Mouse (Mus musculus) natural killer cell, adult 2 months (primary cell): ENCODE measurements around the gene Arpp19.

Experiments used
- DNase-seq, 2 experiments: peaks; one replicate each; pipeline ENCODE4 v3.0.0; 2022; ENCODE audit warnings: low spot score in 2 of 2

The Arpp19 gene

DNA sequence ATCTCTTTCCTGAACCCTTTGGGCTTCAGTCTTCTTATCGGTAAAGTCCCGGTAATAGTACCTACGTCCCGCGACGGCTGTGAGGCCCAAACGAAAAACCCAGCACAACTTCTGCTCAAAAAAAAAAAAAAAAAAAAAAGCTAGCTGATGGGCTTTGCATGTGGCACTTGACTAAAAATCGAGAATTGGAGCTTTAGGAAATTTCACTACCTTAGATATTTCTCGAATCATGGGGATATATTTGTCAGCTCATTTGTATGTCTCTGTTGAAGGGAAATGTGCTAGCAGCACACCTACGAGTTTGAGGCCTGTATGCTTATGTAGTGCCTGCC, 909 bp downstream of the Arpp19 start:
- no peak for DNase-seq

GRCm38 (mm10) chr9:75040566-75040965, 3.2 kb downstream of the Arpp19 start:
- no peak for DNase-seq

DNA sequence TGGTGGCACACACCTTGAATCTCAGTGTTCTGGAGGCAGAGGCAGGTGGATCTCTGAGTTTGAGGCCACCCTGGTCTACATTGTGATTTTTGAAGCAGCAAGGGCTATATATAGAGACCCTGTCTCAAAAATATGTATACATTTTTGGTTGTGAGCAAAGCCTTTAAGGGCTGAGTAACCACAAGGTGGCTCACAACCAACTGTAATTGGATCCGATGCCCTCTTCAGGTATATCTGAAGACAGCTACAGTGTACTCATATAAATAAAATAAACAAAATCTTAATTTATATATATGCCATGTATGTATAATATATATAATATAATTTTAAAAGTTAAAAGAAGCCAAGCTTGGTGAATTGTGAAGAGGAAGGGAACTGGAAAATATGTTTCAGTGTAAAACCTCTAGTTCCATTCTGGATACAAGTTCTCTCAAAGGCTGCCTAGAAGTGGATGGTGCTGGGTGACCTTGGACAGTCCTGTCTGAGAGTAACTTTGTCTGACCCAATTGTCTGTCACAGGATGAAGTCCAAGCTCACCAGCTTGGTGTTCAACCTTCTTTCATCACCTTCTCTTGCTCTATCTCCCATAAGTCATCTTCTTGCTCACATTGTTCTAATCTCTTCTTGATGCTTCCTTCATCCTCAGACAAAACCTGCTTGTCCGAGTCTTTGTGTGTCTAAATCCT, 4.6 kb downstream of the Arpp19 start:
- DNase-seq = no peak

DNA sequence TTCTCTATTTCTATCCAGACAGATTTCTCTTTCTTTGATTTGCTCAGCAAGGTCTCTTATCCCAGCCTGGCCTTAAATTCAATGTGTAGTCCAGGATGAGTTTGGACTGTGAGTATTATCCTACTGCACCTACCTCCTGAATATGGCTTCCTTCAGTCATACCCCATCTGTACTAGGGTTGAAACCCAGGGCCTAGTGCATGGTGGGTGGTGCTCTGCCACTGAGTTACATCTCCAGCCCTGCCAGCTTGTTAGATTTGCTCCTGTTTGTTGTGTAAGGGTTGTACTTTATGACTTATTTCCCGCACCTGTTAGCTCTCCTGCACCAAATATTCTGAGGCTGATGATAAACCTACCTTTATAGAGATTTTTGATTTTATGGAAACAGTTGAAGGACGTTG, 5.8 kb downstream of the Arpp19 start:
- DNase-seq = no peak

DNA sequence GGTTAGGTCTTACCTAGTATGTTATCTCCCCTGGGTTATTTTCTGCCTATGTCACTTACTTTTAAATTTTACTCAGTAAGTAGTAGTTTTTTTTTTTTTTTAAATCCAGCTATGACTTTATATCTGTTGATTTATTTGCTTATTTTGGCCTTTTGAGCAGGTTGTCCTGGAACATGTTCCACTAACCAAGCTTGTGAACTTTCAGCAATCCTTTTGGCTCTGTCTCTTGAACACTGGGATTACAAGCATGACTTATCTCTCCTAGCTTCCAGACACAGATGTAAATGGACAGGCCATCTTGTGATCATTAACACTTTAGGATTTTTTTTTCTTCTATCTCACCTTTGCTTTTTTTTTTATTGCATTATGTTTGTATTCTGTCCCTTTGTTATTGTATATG, 9.7 kb downstream of the Arpp19 start:
- no peak for DNase-seq

- no peak for DNase-seq
Observed at GRCm38 (mm10) chr9:75049100-75049499, 11.7 kb downstream of the Arpp19 start.

GRCm38 (mm10) chr9:75050003-75050402, 12.6 kb downstream of the Arpp19 start:
- peak; percentile 44 to 68 for DNase-seq

- DNase-seq = no peak
Observed at GRCm38 (mm10) chr9:75051841-75052240, 14.4 kb downstream of the Arpp19 start.

GRCm38 (mm10) chr9:75055046-75055445, 17.6 kb downstream of the Arpp19 start:
- no peak for DNase-seq

DNA sequence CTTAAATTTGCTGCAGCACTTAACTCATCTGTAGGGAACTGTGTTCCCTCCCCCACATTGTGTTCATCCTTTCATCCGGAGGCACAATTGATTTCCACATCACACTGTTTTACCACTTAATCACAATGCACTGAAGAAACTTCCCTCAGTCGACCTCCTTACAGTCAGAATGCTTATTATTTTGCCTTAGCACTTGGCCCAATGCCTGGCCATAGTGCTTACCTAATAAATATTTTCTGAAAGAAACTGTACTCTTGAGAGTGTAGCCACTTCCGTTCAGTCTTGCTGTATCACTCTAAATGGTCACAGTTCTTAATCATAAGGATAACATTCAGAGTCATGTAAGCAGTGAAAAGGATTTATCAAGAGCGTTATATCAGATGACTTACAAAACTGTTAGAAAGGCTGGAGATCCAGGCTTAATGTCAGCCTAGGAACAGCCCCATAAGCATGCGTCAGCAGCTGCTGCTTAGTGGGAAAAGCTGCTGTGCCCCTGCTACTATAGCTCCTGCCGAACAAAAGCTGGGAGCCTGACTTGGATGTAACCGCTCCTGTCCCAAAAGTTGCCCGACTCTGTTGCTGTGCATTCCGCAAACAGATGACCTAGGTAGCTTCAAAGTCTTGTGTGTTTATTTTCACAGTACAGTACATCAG, 27.4 kb downstream of the Arpp19 start:
- DNase-seq = no peak

- DNase-seq = no peak
Observed at GRCm38 (mm10) chr9:75070457-75071028, 33.1 kb downstream of the Arpp19 start, which contains the start of gene Myo5a. Gene Myo5a (plus strand): TSS chr9:75071015.

GRCm38 (mm10) chr9:75071029-75071705, 33.8 kb downstream of the Arpp19 start:
- DNase-seq = peak; percentile 31 to 66

DNA sequence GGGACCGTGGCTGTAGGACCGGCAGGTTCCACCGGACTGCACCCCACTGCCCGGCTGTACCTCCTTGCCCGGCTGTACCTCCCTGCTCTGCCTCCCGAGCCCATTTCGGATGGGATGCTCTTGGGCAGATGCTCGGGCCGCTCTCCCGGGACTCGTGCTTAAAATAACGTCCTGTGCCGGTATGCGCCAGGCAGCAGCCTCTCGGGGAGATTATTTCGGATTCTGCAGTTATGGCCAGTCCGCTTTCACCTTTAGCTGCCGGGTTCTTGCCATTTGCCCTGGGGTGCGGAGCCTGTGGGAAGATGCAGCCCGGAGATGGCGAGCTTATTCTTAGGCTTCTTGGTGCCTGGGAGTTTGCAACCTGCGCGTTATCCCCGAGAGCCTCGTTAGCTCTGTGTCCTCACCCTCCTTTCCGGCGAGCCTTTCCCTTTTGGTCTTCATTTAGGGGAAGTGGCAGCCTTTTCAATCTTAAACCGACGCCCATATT, 34.3 kb downstream of the Arpp19 start:
- DNase-seq = peak; percentile 10 to 33

DNA sequence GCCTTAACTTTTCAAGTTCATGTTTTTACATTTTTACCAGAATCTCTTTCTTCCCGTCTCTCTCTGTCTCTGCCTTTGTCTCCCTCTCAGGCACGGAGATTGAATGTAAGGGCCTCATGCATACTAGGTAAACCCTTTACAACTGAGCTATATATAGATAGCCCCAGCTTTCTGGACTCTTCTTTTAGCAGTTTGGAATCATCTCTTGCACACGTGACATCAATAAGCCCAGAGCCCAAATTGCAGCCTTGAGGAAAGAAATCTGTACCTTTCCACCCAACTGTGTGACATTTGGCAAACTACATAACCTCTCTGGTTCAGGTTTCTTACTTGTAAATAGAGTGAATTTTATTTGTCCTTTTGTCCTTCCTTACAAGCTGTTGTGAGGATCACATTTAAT, 34.9 kb downstream of the Arpp19 start:
- DNase-seq = no peak

GRCm38 (mm10) chr9:75077191-75077590, 39.8 kb downstream of the Arpp19 start:
- DNase-seq = no peak

GRCm38 (mm10) chr9:75085242-75085824, 47.9 kb downstream of the Arpp19 start:
- no peak for DNase-seq

DNA sequence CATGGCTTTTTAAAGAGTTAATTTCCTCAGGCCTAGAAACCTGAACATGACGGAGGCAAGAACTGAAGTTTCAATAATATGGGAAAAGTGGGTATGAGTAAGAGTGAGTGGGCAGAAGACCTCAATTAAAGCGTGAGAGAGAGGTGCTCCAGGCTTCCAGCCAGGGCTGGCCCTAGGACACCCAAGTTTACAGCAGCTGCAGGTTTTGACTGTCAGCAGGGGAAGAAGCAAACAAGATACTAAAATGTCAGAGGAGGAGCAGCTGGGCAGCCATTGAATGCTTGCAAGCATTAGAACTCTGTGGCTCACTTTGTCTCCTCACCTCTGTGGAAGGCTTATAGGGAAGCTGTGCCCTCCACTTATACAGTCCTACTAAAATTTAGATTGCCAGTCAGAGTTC, 50.4 kb downstream of the Arpp19 start:
- DNase-seq = no peak

DNA sequence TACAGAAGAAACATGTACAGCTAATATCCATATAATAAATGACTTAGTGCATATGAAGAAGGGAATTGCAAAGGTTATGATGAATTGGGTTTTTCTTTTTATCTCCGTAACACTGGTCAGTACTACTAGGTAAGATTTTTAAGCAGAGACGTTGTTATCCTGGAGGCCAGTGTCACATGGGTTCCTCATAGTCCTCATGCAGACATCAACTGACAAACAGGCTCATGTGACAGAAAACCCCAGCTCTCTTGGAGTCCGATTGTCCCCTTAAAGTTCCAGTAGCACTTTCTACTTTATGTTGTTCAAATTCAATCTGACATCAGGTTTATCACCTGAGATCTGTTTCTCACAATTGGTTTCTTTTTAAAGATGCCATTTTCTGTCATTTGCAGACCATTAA, 51.9 kb downstream of the Arpp19 start:
- DNase-seq = no peak

DNA sequence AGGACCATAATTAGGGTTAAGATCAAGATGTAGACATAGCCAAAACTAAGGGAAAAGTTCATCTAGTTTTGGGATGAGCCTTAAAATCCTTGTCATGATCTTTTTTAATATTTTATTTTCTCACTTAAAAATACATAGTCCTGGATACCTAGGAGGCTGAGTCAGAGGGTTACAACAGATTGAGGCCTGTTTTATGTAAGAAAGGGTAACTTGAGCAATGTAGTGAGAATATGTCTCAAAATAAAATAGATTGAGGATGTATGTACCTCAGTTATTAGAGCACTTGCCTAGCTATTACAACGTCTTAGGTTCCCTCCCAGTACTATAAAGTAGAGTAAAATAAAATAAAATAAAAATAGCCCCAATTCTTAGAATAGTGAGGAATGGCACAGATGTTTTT, 54.7 kb downstream of the Arpp19 start:
- no peak for DNase-seq

DNA sequence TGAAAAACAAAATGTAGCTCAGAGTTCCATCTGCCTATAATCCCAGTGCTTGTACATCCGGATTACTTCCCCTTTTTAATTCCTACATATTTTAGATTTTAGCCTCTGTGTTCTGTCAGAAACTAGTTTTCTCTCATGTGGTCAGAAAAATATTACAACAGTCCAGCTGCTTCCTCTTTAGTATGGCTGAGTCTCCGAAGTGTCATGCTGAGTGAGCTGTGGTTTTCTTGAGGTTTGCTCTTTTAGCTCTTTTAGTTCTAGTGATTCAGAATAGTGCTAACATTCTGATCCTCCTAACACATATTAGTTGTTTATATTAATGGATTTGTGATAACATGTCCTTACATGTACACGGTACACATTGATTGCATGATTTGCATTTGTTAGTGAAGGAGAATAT, 57.3 kb downstream of the Arpp19 start:
- DNase-seq = peak in 1 of 2 experiments; percentile 9

DNA sequence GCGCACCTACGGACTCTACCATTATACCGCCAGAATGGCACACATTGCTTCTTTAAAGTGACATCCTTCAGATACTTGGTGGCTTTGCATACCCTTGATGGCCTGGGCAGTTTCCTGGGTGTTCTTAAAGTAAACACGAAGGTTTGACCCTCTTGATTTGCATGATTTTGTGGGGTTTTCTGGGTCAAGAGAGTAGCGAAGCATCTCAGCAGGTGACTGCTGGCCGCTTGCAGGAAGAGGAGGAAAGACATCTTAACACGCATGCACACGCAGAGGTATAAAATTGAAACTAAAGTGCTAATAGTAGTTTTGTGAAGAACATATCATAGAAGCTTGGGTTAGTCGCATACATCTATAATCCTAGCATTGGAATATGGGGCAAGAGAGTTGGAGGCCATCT, 61.5 kb downstream of the Arpp19 start:
- DNase-seq = no peak

- no peak for DNase-seq
Observed at GRCm38 (mm10) chr9:75100157-75100781, 62.9 kb downstream of the Arpp19 start.
